Mouse (Mus musculus) embryonic facial prominence, embryonic 13.5 days (tissue): ENCODE measurements around the gene Steap4. TPM values are rescaled to one million over a fixed set of nuclear protein-coding genes. Genes with fewer than 3 reads are reported as not detected.
A peak's percentile ranks its signal among the peaks of the same experiment; 100 is the strongest.

Experiments used
- ATAC-seq: fragments of 200-750 bp; cut with Nextera tagmentation; 2 replicates; pipeline ENCODE4 v1.8.0; 2017; ENCODE audit warnings: low read depth; ENCODE audit not compliant: insufficient number of reproducible peaks, insufficient read depth, low FRiP score, low TSS enrichment
- H3K27ac ChIP-seq: fragments of 300-500 bp; sonication (generic); 2 replicates; pipeline ENCODE4 v1.5.1; 2015; ENCODE audit warnings: moderate library complexity, mild to moderate bottlenecking, inconsistent platforms
- H3K27me3 ChIP-seq: fragments of 300-500 bp; sonication (generic); 2 replicates; pipeline ENCODE4 v1.6.1; 2015; ENCODE audit warnings: mild to moderate bottlenecking, inconsistent platforms
- H3K36me3 ChIP-seq: fragments of 300-500 bp; sonication (generic); 2 replicates; pipeline ENCODE4 v1.6.1; 2015; ENCODE audit warnings: mild to moderate bottlenecking, inconsistent platforms
- H3K4me1 ChIP-seq: fragments of 300-500 bp; sonication (generic); 2 replicates; pipeline ENCODE4 v1.6.1; 2015; ENCODE audit warnings: inconsistent platforms
- H3K4me2 ChIP-seq: fragments of 300-500 bp; sonication (generic); 2 replicates; pipeline ENCODE4 v1.6.1; 2015; ENCODE audit warnings: moderate library complexity, mild to moderate bottlenecking, inconsistent platforms
- H3K4me3 ChIP-seq: fragments of 300-500 bp; sonication (generic); 2 replicates; pipeline ENCODE4 v1.5.1; 2015; ENCODE audit warnings: mild to moderate bottlenecking, inconsistent platforms
- H3K9ac ChIP-seq: fragments of 300-500 bp; sonication (generic); 2 replicates; pipeline ENCODE4 v1.6.1; 2015; ENCODE audit warnings: mild to moderate bottlenecking, inconsistent platforms
- H3K9me3 ChIP-seq: fragments of 300-500 bp; sonication (generic); 2 replicates; pipeline ENCODE4 v1.6.1; 2016; ENCODE audit warnings: inconsistent platforms
- WGBS: fragments of 180-500 bp; shearing (Covaris S2); methylation state at CpG from one replicate; pipeline ENCODE4 v1.1.7; 2015; ENCODE audit warnings: mixed read lengths; 5-methylcytosine and 5-hydroxymethylcytosine counted together
- polyA plus RNA-seq: library from polyadenylated mRNA; unstranded; fragments of >200 nt; fragmentation: Nextera tagmentation; extraction: Ambion mirVana; gene quantifications from 2 replicates; pipeline ENCODE4 v1.2.1, GENCODE M21; 2015

Gene Steap4
- polyA plus RNA-seq, 1 experiment from 2014 or later = 2.0 TPM

DNA sequence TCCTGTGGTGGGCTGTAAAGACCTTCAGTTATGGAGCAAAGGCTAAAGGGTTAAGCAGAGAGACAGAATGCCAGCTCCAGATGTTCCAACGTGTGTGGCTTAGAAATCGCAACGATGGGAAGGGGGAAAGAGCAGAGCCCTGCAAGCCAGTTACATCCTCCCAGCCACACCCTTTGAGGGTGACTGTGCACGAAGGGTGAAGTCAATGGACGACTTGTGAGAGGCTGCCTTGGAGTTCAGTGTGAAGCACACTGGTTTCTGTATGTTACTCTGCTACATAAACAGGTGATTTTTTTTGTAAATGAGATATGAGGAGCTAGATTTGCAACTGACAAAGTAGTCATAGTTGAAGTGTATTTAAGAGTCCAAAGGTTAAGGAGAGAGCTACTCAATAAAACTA is 33.5 kb downstream of the Steap4 start:
- Histone ChIP-seq H3K4me1 (0 out of 2 replicates have a peak, but pooled peaks cover 4% of the 10 kb centered on the region), H3K4me3 (no peak overlapping the region), H3K4me2 (no peak overlapping the region), H3K27me3 (no peaks in the 10 kb centered on the region), H3K27ac (no peak overlapping the region), H3K36me3 (no peaks in the 10 kb centered on the region), H3K9me3 (no peaks in the 10 kb centered on the region), H3K9ac (no peak overlapping the region)
- ATAC-seq = no peak
- WGBS = 29% methylated on average over 5 of the region's 5 CpGs

DNA sequence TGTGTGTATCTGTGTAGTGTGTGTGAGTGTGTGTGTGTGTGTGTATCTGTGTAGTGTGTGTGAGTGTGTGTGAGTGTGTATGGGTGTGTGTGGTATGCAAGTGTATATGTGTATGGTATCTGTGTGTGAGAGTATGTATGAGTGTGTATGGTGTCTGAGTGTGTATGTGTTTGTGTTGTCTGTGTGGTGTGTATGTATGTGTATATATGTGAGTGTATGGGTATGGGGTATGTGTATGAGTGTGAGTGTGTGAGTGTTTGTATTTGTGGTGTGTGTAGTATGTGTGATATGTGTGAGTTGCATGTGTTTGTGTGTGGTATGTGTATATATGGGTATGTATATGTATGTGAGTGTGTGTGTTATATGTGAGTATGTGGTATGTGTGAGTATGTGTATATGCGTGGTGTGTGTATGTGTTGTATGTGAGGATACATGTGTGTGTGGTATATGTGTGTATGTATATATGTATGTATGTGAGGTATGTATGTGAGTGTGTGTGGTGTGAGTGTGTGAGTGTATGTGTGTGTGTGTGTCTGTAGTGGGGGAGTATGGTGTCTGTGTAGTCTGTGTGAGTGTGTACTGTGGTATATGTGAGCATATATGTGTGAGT is 35.1 kb downstream of the Steap4 start:
- no peak overlapping the region for H3K4me2 ChIP-seq
- 100% methylated on average over 1 of the region's 1 CpGs for WGBS
- no peak overlapping the region for H3K9ac ChIP-seq
- no peaks in the 10 kb centered on the region for H3K9me3 ChIP-seq
- peak; percentile 54; the same call in 1 of the 2 replicates for ATAC-seq
- H3K27me3 ChIP-seq = no peaks in the 10 kb centered on the region
- H3K36me3 ChIP-seq = no peaks in the 10 kb centered on the region
- H3K4me3 ChIP-seq = no peak overlapping the region
- H3K27ac ChIP-seq = no peak overlapping the region
- H3K4me1 ChIP-seq = 0 out of 2 replicates have a peak, but pooled peaks cover 4% of the 10 kb centered on the region

DNA sequence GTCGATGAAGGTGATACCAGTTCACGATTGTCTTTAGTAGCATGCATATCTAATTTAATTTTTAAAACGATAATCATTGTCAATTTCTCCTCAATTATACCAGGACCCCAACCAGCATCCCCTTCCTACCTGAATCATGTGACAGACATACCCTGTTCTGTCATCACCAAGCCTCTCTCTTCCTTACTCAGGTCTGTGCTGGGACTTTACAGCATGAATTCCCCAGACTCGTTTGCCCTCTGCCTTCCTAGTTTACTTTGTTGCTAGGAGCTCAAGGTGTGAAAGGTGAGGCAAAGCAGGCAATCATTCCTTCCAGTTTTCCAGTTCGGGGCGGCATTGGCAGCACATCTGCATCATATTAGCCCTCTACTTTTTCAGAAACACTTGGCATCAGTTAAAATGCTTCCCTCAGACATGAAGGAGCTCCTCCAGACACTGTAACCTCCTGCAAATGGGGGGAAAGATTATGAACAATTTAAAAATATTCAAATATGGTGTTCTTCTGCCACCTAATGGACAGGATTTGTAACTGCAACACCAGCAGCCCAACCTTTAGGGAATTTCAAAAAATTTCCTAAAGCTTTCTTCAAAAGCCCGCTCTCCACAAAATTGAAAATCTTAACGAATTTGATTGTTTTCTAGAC is 36.3 kb downstream of the Steap4 start:
- 36% methylated on average over 8 of the region's 8 CpGs for WGBS
- Histone ChIP-seq H3K9ac (no peak overlapping the region), H3K9me3 (no peaks in the 10 kb centered on the region), H3K36me3 (no peaks in the 10 kb centered on the region), H3K4me3 (no peak overlapping the region), H3K4me1 (0 out of 2 replicates have a peak, but pooled peaks cover 4% of the 10 kb centered on the region), H3K27me3 (no peaks in the 10 kb centered on the region), H3K27ac (no peak overlapping the region), H3K4me2 (peak overlapping the region; percentile 38)
- ATAC-seq = no peak

DNA sequence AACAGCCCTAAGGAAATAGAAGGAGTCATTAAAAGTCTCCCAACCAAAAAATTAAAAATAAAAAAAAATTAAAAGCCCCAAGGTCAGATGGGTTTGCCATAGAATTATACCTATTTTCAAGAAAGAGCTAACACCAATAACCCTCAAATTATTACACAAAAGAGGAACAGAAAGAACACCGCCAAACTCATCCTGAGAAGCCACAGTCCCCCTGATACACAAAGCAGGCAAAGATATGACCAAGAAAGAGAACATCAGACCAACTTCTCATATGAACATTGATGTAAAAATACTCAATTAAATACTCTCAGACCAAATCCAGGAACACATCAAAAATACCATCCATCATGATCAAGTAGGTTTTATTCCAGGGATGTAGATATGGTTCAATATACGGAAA is 36.8 kb downstream of the Steap4 start:
- Histone ChIP-seq H3K4me3 (no peak overlapping the region), H3K27me3 (no peaks in the 10 kb centered on the region), H3K9ac (no peak overlapping the region), H3K9me3 (no peaks in the 10 kb centered on the region), H3K36me3 (no peaks in the 10 kb centered on the region), H3K4me1 (0 out of 2 replicates have a peak, but pooled peaks cover 4% of the 10 kb centered on the region), H3K4me2 (no peak overlapping the region), H3K27ac (no peak overlapping the region)
- no peak for ATAC-seq
- 88% methylated on average over 2 of the region's 2 CpGs for WGBS

DNA sequence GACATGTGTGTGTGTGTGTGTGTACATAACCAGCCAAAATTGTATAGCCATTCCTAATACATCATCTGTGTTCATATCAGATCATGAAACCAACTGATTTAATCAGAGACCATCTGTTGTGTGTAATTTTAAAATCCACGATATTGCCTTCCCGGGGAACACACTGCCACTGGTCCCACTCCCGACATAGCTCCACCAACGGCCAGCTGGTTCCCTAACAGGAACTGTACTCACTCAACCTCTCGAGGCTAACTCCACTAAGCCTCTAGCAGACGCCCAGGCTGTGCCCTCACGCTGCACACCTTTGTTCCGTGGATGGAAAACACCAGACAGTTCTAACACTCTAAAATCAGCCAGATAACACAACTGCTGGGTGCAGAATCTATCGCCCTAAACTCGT is 40.2 kb downstream of the Steap4 start:
- H3K27ac ChIP-seq = no peak overlapping the region
- 75% methylated on average over 10 of the region's 10 CpGs for WGBS
- ATAC-seq = no peak

DNA sequence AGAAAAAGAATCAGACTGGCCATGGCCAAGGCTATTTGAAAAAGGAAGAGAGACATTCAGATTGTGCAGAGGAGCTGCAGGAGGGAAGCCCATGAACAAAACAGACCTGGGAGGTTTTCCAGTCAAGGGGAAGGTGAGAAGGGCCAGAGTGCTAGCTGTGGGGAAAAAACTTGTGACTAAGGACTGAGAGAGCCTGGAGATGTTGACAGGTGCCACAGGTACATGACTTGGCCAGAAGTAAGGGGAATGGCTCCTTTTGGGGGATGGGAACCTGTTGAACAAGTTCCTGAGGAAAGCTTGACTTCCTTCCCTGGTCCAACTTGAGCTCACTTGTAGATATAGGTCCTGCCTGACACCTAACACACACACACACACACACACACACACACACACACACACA is 42.6 kb downstream of the Steap4 start:
- H3K4me2 ChIP-seq = no peak overlapping the region
- H3K9ac ChIP-seq = no peak overlapping the region
- H3K4me1 ChIP-seq = no peaks in the 10 kb centered on the region
- H3K9me3 ChIP-seq = no peaks in the 10 kb centered on the region
- H3K27ac ChIP-seq = no peak overlapping the region
- H3K36me3 ChIP-seq = no peaks in the 10 kb centered on the region
- no peaks in the 10 kb centered on the region for H3K27me3 ChIP-seq
- H3K4me3 ChIP-seq = no peak overlapping the region
- ATAC-seq = no peak

More for the DNA sequence above, 40.2 kb downstream of the Steap4 start:
- no peak overlapping the region for H3K4me2 ChIP-seq
- no peaks in the 10 kb centered on the region for H3K27me3 ChIP-seq
- no peaks in the 10 kb centered on the region for H3K4me1 ChIP-seq
- no peaks in the 10 kb centered on the region for H3K9me3 ChIP-seq
- H3K9ac ChIP-seq = no peak overlapping the region
- no peak overlapping the region for H3K4me3 ChIP-seq
- H3K36me3 ChIP-seq = no peaks in the 10 kb centered on the region

DNA sequence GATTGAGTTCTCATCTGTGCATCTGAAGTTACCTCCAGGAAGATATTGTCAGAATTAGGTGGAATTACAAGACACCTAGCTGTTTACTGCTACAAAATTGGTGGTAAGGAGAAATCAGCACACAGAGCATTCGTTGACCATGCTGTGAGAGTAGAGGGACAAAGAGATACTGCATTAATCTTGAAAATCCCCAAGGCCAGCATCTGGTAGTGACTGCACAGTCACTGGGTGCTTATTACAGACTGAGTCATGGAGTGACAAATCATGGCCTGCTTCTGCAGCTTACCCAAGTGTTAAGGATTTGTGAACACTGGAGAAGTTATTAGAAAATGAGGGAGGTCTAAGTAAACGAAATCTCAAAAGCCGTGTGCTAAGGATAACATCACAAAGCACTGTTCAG is 53.0 kb downstream of the Steap4 start:
- ATAC-seq = no peak
- H3K9ac ChIP-seq = no peak overlapping the region
- H3K4me2 ChIP-seq = no peak overlapping the region
- no peaks in the 10 kb centered on the region for H3K4me1 ChIP-seq
- H3K9me3 ChIP-seq = no peaks in the 10 kb centered on the region
- H3K27me3 ChIP-seq = no peaks in the 10 kb centered on the region
- 75% methylated on average over 3 of the region's 3 CpGs for WGBS
- no peak overlapping the region for H3K4me3 ChIP-seq
- H3K36me3 ChIP-seq = no peaks in the 10 kb centered on the region
- H3K27ac ChIP-seq = no peak overlapping the region

Other genes with a start within 250 kb of the Steap4 start
- 245 and 272 TPM in 2 replicates for gene Sri, start 85.6 kb downstream of the Steap4 start, polyA plus RNA-seq